Mouse (Mus musculus) left cerebral cortex, adult 2 months (tissue): ENCODE data around the gene Sapcd1. TPM values are rescaled to one million over a fixed set of nuclear protein-coding genes. Genes with fewer than 3 reads are reported as not detected.
"Not testable (repeated sequence)": the region's sequence is repeated elsewhere in the genome, so short reads cannot be mapped to it uniquely, and the experiment has no call there.

Source experiments
- DNase-seq, 2 experiments: peaks; one replicate each; pipeline ENCODE4 v3.0.0; 2021 to 2022; ENCODE audit warnings: low spot score in 2 of 2, mixed read lengths in 1 of 2; ENCODE audit errors: extremely low spot score in 1 of 2
- H3K27ac ChIP-seq: fragments of 200-600 bp; 2 replicates; pipeline ENCODE4 v1.8.1; 2022
- H3K4me3 ChIP-seq: fragments of 200-600 bp; 2 replicates; pipeline ENCODE4 v1.8.1; 2022
- CTCF ChIP-seq: fragments of 200-600 bp; IDR thresholded peaks from 2 replicates; pipeline ENCODE4 v1.8.1; 2022; ENCODE audit warnings: antibody characterized with exemption, mild to moderate bottlenecking, moderate library complexity
- intact Hi-C: fragments of 180-260 bp; cut with DNase I; formaldehyde crosslinking; loops from one replicate; pipeline ENCODE4 v1.15.1; 2025
- total RNA-seq, 2 experiments: library from RNA; stranded (reverse); gene quantifications; 2 replicates each; pipeline ENCODE4 v1.2.3; 2021

Sapcd1 gene
- total RNA-seq, 2 experiments from 2014 or later, result 0.59 TPM; not detected in 1

DNA sequence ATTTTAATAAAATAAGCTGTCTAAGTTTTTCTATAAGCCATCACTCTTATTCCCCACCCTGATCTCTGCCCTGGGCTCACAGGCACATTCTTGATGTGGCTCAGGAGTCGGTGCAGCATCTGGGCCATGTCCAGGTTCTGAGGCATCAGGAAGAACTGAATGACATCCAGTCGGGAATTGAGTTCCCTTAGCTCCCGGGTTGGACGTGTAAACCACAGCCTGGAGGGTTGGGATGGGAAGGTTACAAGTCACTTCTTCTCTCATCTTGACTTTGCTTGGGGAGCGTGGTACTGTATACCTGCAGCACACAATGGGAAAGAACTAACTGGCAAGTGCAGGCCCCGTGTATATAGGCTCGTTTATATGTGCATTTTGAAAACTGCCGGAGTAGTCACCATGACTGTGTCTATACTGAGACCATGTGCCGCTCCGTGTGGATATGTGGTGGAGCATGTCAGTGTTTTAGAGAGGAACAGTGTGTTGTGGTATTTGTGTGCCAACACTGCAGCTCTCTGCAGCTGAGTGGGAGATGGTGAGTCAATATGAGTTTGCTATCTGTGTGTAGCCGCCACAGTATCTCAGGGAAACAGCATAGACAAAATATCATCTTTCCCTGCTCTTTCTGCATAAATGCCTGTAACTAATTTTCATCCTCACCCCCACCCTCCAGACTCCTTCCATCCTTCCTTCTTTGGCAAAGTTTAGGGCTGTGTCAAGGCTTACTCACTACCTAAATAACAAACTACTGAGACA, 11.5 kb upstream of the Sapcd1 start:
- TF ChIP-seq CTCF, result no peak
- no peak overlapping the region for H3K4me3 ChIP-seq
- DNase-seq, result no peak
- H3K27ac ChIP-seq, result no peak overlapping the region
- intact Hi-C loops, result no loop called here

GRCm38 (mm10) chr17:35034896-35035295, 7.1 kb upstream of the Sapcd1 start:
- intact Hi-C loops, result no loop called here
- no peak overlapping the region for H3K4me3 ChIP-seq
- TF ChIP-seq CTCF, result no peak
- no peak overlapping the region for H3K27ac ChIP-seq
- no peak for DNase-seq

- H3K27ac ChIP-seq, intact Hi-C loops, DNase-seq, H3K4me3 ChIP-seq: not testable (repeated sequence)
Measured at GRCm38 (mm10) chr17:35033703-35034102, 5.9 kb upstream of the Sapcd1 start.

DNA sequence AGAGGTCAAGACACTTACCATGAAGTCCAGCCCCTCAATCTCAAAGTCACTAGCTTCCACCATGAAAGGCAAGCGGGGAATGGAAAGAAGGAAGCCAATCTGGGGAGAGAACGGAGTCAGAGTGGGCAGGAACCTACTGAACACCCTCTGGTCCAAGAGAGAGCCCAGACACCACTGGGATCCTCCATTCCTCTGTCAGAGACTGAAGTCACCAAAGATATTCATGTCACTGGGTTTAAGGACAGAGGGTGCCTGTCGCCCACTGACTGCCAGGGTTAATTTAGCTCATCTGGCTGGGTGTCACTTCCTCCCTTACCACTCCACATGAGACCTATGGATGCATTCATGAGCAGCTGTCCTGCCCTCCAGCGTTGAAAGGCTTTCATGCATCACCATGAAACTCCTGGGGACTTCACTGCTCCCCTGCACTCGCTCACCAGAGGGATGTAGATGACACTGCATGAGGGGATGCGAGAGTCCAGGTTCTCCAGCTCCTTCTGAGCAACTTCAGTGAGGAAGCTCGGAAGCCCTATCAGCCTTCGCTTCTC, 4.6 kb upstream of the Sapcd1 start:
- intact Hi-C loops, result no loop called here
- DNase-seq, result no peak
- TF ChIP-seq CTCF, result no peak
- no peak overlapping the region for H3K4me3 ChIP-seq
- H3K27ac ChIP-seq, result no peak overlapping the region

DNA sequence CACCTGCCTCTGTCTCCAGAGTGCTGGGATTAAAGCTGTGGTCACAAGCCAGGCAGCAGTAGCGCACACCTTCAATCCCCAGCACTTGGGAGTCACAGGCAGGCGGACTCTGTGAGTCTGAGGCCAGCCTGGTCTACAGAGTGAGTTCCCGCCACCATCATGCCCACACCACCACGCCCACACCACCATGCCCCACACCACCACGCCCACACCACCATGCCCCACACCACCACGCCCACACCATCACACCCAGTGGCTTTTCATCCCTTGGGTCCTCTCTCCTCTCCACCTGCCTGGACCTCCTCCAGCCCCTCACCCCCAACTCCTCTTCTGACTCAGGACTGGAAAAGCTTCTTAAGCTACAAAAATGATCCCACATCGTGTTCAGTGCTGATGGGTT, 4.1 kb upstream of the Sapcd1 start:
- Histone ChIP-seq H3K4me3 (no peak overlapping the region), H3K27ac (no peak overlapping the region)
- no peak for DNase-seq
- intact Hi-C loops, result no loop called here
- no peak for TF ChIP-seq CTCF

- H3K27ac ChIP-seq, result no peak overlapping the region
- intact Hi-C loops, result no loop called here
- DNase-seq, result no peak
- no peak overlapping the region for H3K4me3 ChIP-seq
- no peak for TF ChIP-seq CTCF
Measured at GRCm38 (mm10) chr17:35031272-35031671, 3.5 kb upstream of the Sapcd1 start.

DNA sequence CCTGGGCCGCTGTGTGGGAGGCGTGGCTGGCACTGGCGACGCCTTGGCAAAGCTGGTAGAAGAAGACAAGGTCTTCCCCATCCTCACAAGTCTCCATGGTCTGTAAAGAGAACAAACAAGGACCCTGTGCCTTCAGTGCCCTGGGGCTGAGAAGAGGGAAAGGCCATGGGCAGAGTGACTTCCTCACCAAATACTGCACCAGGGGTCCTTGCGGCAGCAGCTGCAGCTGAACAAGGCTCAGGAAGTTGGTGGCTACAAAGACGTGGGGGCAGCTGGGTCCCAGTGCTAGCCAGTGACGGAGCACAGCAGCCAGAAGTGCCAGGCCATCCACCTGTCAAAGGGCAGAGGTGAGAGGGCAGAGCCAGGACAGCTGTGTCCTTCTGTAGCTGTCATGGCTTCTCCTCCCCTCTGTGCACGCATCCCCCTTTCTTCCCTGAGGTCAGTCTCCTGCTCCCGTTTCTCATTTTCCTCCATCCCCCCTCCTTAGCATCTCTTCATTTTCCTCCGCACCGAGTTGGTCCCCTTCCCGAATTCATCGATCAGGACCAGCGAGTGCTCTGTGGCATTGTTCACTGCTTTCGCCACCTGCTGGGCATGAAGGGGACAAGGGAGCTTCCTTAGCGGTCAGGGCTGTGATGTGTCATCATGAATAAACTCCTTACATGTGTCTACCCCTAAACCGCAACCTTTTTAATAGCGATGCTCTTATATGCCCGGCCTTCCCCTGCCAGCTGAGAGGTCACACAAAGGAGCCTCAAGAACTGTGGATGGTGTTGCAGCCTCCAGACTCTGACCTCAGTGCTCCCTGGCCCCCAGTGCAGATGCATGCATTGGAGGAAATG, 2.1 kb upstream of the Sapcd1 start:
- intact Hi-C loops, result loop anchor here (10.0 kb wide), 1 partner anchor 205 kb away; the partner anchor contains the start of genes Atp6v1g2 and Nfkbil1
- peak; percentile 51 for TF ChIP-seq CTCF
- DNase-seq, result no peak
- H3K4me3 ChIP-seq, result no peak overlapping the region
- no peak overlapping the region for H3K27ac ChIP-seq

GRCm38 (mm10) chr17:35028315-35028714, 499 bp upstream of the Sapcd1 start:
- no peak for DNase-seq
- no peak overlapping the region for H3K4me3 ChIP-seq
- TF ChIP-seq CTCF, result no peak
- intact Hi-C loops, result loop anchor here (10.0 kb wide), 1 partner anchor 206 kb away; the partner anchor contains the start of genes Atp6v1g2 and Nfkbil1
- H3K27ac ChIP-seq, result no peak overlapping the region

DNA sequence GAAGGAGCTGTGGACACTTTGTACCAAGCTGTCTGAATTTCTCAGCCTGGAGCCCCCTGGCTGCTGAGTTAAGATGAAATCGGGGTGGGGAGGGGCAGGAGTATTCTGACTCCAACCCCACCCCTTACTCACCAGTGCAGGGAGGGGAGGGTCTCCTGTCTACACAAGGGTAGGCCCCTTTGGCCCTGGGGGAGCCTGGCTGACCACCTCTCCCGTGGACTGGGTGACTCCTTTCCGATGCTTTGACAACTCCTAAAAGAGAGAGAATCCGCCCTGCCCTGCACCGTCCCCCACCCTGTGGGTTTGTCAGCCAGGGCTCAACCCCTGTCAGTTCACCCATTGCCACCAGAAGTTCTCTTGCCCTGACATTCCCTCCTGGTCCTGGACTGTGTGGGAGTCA, 1.6 kb downstream of the Sapcd1 start:
- intact Hi-C loops, result loop anchor here (10.0 kb wide), 1 partner anchor 209 kb away; the partner anchor contains the start of genes Atp6v1g2 and Nfkbil1
- no peak for DNase-seq
- Histone ChIP-seq H3K27ac (no peak overlapping the region), H3K4me3 (no peak overlapping the region)
- no peak for TF ChIP-seq CTCF

GRCm38 (mm10) chr17:35024691-35025488, 2.9 kb downstream of the Sapcd1 start:
- Histone ChIP-seq H3K27ac (no peak overlapping the region), H3K4me3 (no peak overlapping the region)
- intact Hi-C loops, result loop anchor here (10.0 kb wide), 1 partner anchor 210 kb away; the partner anchor contains the start of genes Atp6v1g2 and Nfkbil1
- no peak for TF ChIP-seq CTCF
- DNase-seq, result no peak

DNA sequence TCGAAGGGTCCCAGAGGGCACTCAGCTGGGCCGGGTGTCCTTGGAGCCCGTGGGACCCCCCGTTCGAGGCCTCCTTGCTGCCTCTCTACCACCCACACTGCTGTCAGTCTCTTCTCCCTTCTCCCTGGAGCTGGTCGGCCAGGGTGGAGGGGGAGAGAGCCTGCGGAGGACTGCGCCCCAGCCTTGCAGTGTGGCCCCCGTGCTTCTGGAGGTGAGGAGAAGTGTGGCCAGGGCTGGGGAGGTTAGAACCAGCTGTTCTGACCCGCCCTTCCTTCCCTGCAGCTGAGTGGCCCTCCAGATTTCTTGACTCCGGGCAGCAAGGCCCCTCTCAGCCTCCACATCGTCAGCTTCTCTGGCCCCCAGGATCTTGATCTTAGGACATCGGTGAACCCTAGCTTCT, 3.6 kb downstream of the Sapcd1 start:
- intact Hi-C loops, result loop anchor here (10.0 kb wide), 1 partner anchor 211 kb away; the partner anchor contains the start of genes Atp6v1g2 and Nfkbil1
- no peak for DNase-seq
- no peak overlapping the region for H3K27ac ChIP-seq
- no peak for TF ChIP-seq CTCF
- no peak overlapping the region for H3K4me3 ChIP-seq
